Mouse (Mus musculus): ENCODE results near the gene Rbfox1. TPM values are rescaled to one million over a fixed set of nuclear protein-coding genes. Genes with fewer than 3 reads are reported as not detected.

Rbfox1 gene
- polyA plus RNA-seq, 1 experiment from 2014 or later: 0.57 TPM

GRCm38 (mm10) chr16:7039404-7040367, 1154.5 kb downstream of the Rbfox1 start:
- ATAC-seq (ENCODE audit: insufficient read depth) (no peak), DNase-seq (no peak)
- H3K4me2 ChIP-seq: peak overlapping the region; percentile 54
- peaks cover 34% of the 10 kb centered on the region for H3K27me3 ChIP-seq (ENCODE audit: insufficient read depth, low read length)
- no peaks in the 10 kb centered on the region for H3K36me3 ChIP-seq (ENCODE audit: insufficient read depth)
- H3K9me3 ChIP-seq (ENCODE audit: low read depth, low read length): no peaks in the 10 kb centered on the region
- H3K9ac ChIP-seq: no peak overlapping the region
- H3K4me1 ChIP-seq (ENCODE audit: insufficient read depth): no peaks in the 10 kb centered on the region
- H3K27ac ChIP-seq (ENCODE audit: low read depth): no peak overlapping the region
- H3K4me3 ChIP-seq (ENCODE audit: low read depth, low read length): no peak overlapping the region; the same call in 1 of the 2 replicates
- WGBS: 4% methylated on average over 29 of the region's 30 CpGs
- no peak for TF ChIP-seq CTCF (IDR thresholded peaks at IDR 0.05; ENCODE audit: low read depth)

- H3K36me3 ChIP-seq (ENCODE audit: insufficient read depth): no peaks in the 10 kb centered on the region
- H3K27ac ChIP-seq (ENCODE audit: low read depth): no peak overlapping the region
- no peak for TF ChIP-seq CTCF (IDR thresholded peaks at IDR 0.05; ENCODE audit: low read depth)
- DNase-seq (no peak), ATAC-seq (ENCODE audit: insufficient read depth) (no peak)
- H3K27me3 ChIP-seq (ENCODE audit: insufficient read depth, low read length): peaks cover 34% of the 10 kb centered on the region
- no peaks in the 10 kb centered on the region for H3K9me3 ChIP-seq (ENCODE audit: low read depth, low read length)
- H3K4me1 ChIP-seq (ENCODE audit: insufficient read depth): no peaks in the 10 kb centered on the region
- H3K9ac ChIP-seq: no peak overlapping the region
- no peak overlapping the region for H3K4me3 ChIP-seq (ENCODE audit: low read depth, low read length)
- 19% methylated on average over 6 of the region's 6 CpGs for WGBS
- no peak overlapping the region for H3K4me2 ChIP-seq
Observed at GRCm38 (mm10) chr16:7040691-7041090, 1155.5 kb downstream of the Rbfox1 start.

- Histone ChIP-seq H3K4me3 (ENCODE audit: low read depth, low read length) (no peak overlapping the region), H3K36me3 (ENCODE audit: insufficient read depth) (no peaks in the 10 kb centered on the region), H3K9me3 (ENCODE audit: low read depth, low read length) (no peaks in the 10 kb centered on the region), H3K4me2 (no peak overlapping the region), H3K27ac (ENCODE audit: low read depth) (no peak overlapping the region), H3K4me1 (ENCODE audit: insufficient read depth) (no peaks in the 10 kb centered on the region), H3K9ac (no peak overlapping the region), H3K27me3 (ENCODE audit: insufficient read depth, low read length) (no peaks in the 10 kb centered on the region)
- DNase-seq (no peak), ATAC-seq (ENCODE audit: insufficient read depth) (no peak)
- no peak for TF ChIP-seq CTCF (IDR thresholded peaks at IDR 0.05; ENCODE audit: low read depth)
- WGBS: 81% methylated on average over 2 of the region's 2 CpGs
Observed at GRCm38 (mm10) chr16:7047421-7047820, 1162.3 kb downstream of the Rbfox1 start.

- peak; percentile 84 for TF ChIP-seq CTCF (IDR thresholded peaks at IDR 0.05; ENCODE audit: low read depth)
Observed at GRCm38 (mm10) chr16:7049162-7049971, 1164.2 kb downstream of the Rbfox1 start.

GRCm38 (mm10) chr16:7050945-7051344, 1165.8 kb downstream of the Rbfox1 start:
- no peak for DNase-seq
- no peak for ATAC-seq (ENCODE audit: insufficient read depth)
- H3K4me3 ChIP-seq (ENCODE audit: low read depth, low read length): no peak overlapping the region
- TF ChIP-seq CTCF (IDR thresholded peaks at IDR 0.05; ENCODE audit: low read depth): no peak
- H3K9ac ChIP-seq: no peak overlapping the region
- no peak overlapping the region for H3K4me2 ChIP-seq
- H3K4me1 ChIP-seq (ENCODE audit: insufficient read depth): no peaks in the 10 kb centered on the region
- H3K27me3 ChIP-seq (ENCODE audit: insufficient read depth, low read length): no peaks in the 10 kb centered on the region
- H3K9me3 ChIP-seq (ENCODE audit: low read depth, low read length): no peaks in the 10 kb centered on the region
- no peak overlapping the region for H3K27ac ChIP-seq (ENCODE audit: low read depth)
- H3K36me3 ChIP-seq (ENCODE audit: insufficient read depth): no peaks in the 10 kb centered on the region
- WGBS: 71% methylated on average over 9 of the region's 9 CpGs

More at GRCm38 (mm10) chr16:7049162-7049971, 1164.2 kb downstream of the Rbfox1 start:
- DNase-seq: peak; percentile 83
- no peaks in the 10 kb centered on the region for H3K36me3 ChIP-seq (ENCODE audit: insufficient read depth)
- no peak overlapping the region for H3K27ac ChIP-seq (ENCODE audit: low read depth)
- peak; percentile 31; the same call in 1 of the 2 replicates for ATAC-seq (ENCODE audit: insufficient read depth)
- no peaks in the 10 kb centered on the region for H3K27me3 ChIP-seq (ENCODE audit: insufficient read depth, low read length)
- no peak overlapping the region for H3K9ac ChIP-seq
- no peak overlapping the region for H3K4me3 ChIP-seq (ENCODE audit: low read depth, low read length)
- H3K4me1 ChIP-seq (ENCODE audit: insufficient read depth): no peaks in the 10 kb centered on the region
- H3K4me2 ChIP-seq: peak overlapping the region; percentile 41
- 10% methylated on average over 18 of the region's 18 CpGs for WGBS
- H3K9me3 ChIP-seq (ENCODE audit: low read depth, low read length): no peaks in the 10 kb centered on the region

GRCm38 (mm10) chr16:7051991-7052390, 1166.8 kb downstream of the Rbfox1 start:
- H3K9ac ChIP-seq: no peak overlapping the region
- H3K27ac ChIP-seq (ENCODE audit: low read depth): no peak overlapping the region
- ATAC-seq (ENCODE audit: insufficient read depth): no peak
- whole genome bisulfite sequencing: 56% methylated on average over 9 of the region's 9 CpGs
- no peak for TF ChIP-seq CTCF (IDR thresholded peaks at IDR 0.05; ENCODE audit: low read depth)
- H3K4me2 ChIP-seq: no peak overlapping the region
- DNase-seq: no peak
- no peaks in the 10 kb centered on the region for H3K4me1 ChIP-seq (ENCODE audit: insufficient read depth)
- no peaks in the 10 kb centered on the region for H3K9me3 ChIP-seq (ENCODE audit: low read depth, low read length)
- H3K36me3 ChIP-seq (ENCODE audit: insufficient read depth): no peaks in the 10 kb centered on the region
- no peaks in the 10 kb centered on the region for H3K27me3 ChIP-seq (ENCODE audit: insufficient read depth, low read length)
- H3K4me3 ChIP-seq (ENCODE audit: low read depth, low read length): no peak overlapping the region

GRCm38 (mm10) chr16:7052408-7052807, 1167.3 kb downstream of the Rbfox1 start:
- no peak for ATAC-seq (ENCODE audit: insufficient read depth)
- no peak for DNase-seq
- no peak overlapping the region for H3K4me3 ChIP-seq (ENCODE audit: low read depth, low read length)
- H3K36me3 ChIP-seq (ENCODE audit: insufficient read depth): no peaks in the 10 kb centered on the region
- no peak overlapping the region for H3K9ac ChIP-seq
- H3K4me2 ChIP-seq: no peak overlapping the region
- no peaks in the 10 kb centered on the region for H3K9me3 ChIP-seq (ENCODE audit: low read depth, low read length)
- 32% methylated on average over 9 of the region's 9 CpGs for WGBS
- no peaks in the 10 kb centered on the region for H3K27me3 ChIP-seq (ENCODE audit: insufficient read depth, low read length)
- H3K27ac ChIP-seq (ENCODE audit: low read depth): no peak overlapping the region
- TF ChIP-seq CTCF (IDR thresholded peaks at IDR 0.05; ENCODE audit: low read depth): no peak
- H3K4me1 ChIP-seq (ENCODE audit: insufficient read depth): no peaks in the 10 kb centered on the region

All from lung, embryonic 14.5 days (tissue).